ENCODE assay signal across 1 mouse cellular context in the genomic region with DNA sequence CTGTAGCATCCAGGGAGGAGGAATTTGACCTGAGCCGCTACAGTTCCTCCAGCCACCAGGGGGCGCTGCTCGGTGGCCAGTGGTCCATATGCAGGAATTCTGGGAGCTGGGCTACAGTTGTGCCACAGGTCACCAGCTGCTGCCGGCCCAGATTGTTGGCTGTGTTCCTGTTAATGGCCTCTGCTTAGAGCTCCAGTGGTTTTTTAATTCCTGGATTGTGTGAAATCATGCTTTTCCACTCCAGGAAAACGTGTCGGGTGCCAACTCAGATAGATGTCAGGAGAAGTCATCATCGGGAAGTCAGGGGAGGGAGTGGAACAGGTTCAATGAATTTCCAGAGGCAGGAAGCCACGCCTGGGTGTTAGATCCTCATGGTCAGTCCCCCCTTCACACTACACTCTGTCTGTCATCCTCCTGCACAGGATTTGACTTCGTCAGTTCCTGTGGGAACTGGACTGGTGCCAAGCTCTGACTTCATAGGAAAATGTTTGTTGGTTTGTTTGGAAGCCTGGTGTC.
A peak's percentile ranks its signal among the peaks of the same experiment; 100 is the strongest.
TF ChIP-seq lines count a peak whose summit lies in the region.

No protein-coding gene starts in this region.

TF ChIP-seq in MEL, 35 proteins besides CTCF, POLR2A, EP300 and RAD21 (continued from another document):
- TF ChIP-seq HCFC1 (IDR thresholded peaks at IDR 0.05; ENCODE audit: low read depth, low read length) (peak; percentile 29; the same call in 1 of the 2 replicates), NELFE (IDR thresholded peaks at IDR 0.05; ENCODE audit: low read depth, low read length) (0 out of 2 replicates have a peak, but pooled peaks have one; percentile 16), E2F4 (IDR thresholded peaks at IDR 0.05; ENCODE audit: borderline replicate concordance, low read depth, low read length) (no peak), MEF2A (IDR thresholded peaks at IDR 0.05; ENCODE audit: extremely low read depth, insufficient replicate concordance, low read depth, low read length, poor library complexity, severe bottlenecking) (no peak), ZC3H11A (IDR thresholded peaks at IDR 0.05; ENCODE audit: low read depth, low read length) (peak; percentile 15; the same call in 1 of the 2 replicates)
